Mouse (Mus musculus) urinary bladder, adult 2 months (tissue): ENCODE results near the gene Kif2b. TPM values are rescaled to one million over a fixed set of nuclear protein-coding genes. Genes with fewer than 3 reads are reported as not detected.

Experiments
- DNase-seq: peaks from one replicate; pipeline ENCODE4 v3.0.0; 2022; ENCODE audit warnings: low spot score
- polyA plus RNA-seq: library from polyadenylated mRNA; depleted of rRNA; stranded (reverse); fragments of >200 nt; gene quantifications from 2 replicates; pipeline ENCODE4 v1.2.3, GENCODE M21; 2012; rRNA removed

Kif2b gene
- polyA plus RNA-seq: not detected in 2 replicates

GRCm38 (mm10) chr11:91577317-91577716 is at the start of gene Kif2b:
Kif2b (minus strand) TSS chr11:91577558.
- no peak for DNase-seq

GRCm38 (mm10) chr11:91593088-91593487 is 15.7 kb upstream of the Kif2b start:
- DNase-seq: no peak

- no peak for DNase-seq
Observed at GRCm38 (mm10) chr11:91576856-91577255, 502 bp downstream of the Kif2b start.

- DNase-seq: no peak
Observed at GRCm38 (mm10) chr11:91575406-91575805, 2.0 kb downstream of the Kif2b start.

GRCm38 (mm10) chr11:91574477-91574876 is 2.9 kb downstream of the Kif2b start:
- DNase-seq: no peak

- no peak for DNase-seq
Observed at GRCm38 (mm10) chr11:91530737-91531136, 46.6 kb downstream of the Kif2b start.
